Mouse (Mus musculus) heart, embryonic 16.5 days (tissue): ENCODE results near the gene Rfx5. TPM values are rescaled to one million over a fixed set of nuclear protein-coding genes. Genes with fewer than 3 reads are reported as not detected.
A peak's percentile ranks its signal among the peaks of the same experiment; 100 is the strongest.

ENCODE experiments used
- ATAC-seq: fragments of 200-750 bp; cut with Nextera tagmentation; replicated peaks from 2 replicates; pipeline ENCODE4 v1.8.0; 2017; ENCODE audit warnings: moderate number of reproducible peaks; ENCODE audit not compliant: insufficient read depth, low FRiP score; ENCODE audit errors: extremely low read depth
- H3K27ac ChIP-seq: fragments of 300-500 bp; sonication (generic); 2 replicates; pipeline ENCODE4 v1.5.1; 2014; ENCODE audit warnings: mild to moderate bottlenecking, low read length, control low read depth, moderate library complexity
- H3K27me3 ChIP-seq: fragments of 300-500 bp; sonication (generic); 2 replicates; pipeline ENCODE4 v1.6.1; 2014; ENCODE audit warnings: low read length, mixed read lengths; ENCODE audit not compliant: control insufficient read depth, insufficient read depth
- H3K36me3 ChIP-seq: fragments of 300-500 bp; sonication (generic); 2 replicates; pipeline ENCODE4 v1.6.1; 2014; ENCODE audit not compliant: control insufficient read depth, insufficient read depth
- H3K4me1 ChIP-seq: fragments of 300-500 bp; sonication (generic); 2 replicates; pipeline ENCODE4 v1.6.1; 2014; ENCODE audit warnings: low read length, mixed read lengths; ENCODE audit not compliant: control insufficient read depth, insufficient read depth
- H3K4me2 ChIP-seq: fragments of 300-500 bp; sonication (generic); 2 replicates; pipeline ENCODE4 v1.6.1; 2014; ENCODE audit warnings: low read depth, mild to moderate bottlenecking, control low read depth, low read length
- H3K4me3 ChIP-seq: fragments of 300-500 bp; sonication (generic); 2 replicates; pipeline ENCODE4 v1.5.1; 2014; ENCODE audit warnings: mild to moderate bottlenecking, control low read depth, low read length
- H3K9ac ChIP-seq: fragments of 300-500 bp; sonication (generic); 2 replicates; pipeline ENCODE4 v1.6.1; 2014; ENCODE audit warnings: low read length, control low read depth
- H3K9me3 ChIP-seq: fragments of 300-500 bp; sonication (generic); replicated peaks from 2 replicates; pipeline ENCODE4 v1.6.1; 2016; ENCODE audit warnings: low read length; ENCODE audit not compliant: control insufficient read depth
- WGBS: fragments of 180-500 bp; shearing (Covaris S2); extraction: QIAGEN DNeasy Blood & Tissue Kit; methylation state at CpG from one replicate; pipeline ENCODE4 v1.1.7; 2014; 5-methylcytosine and 5-hydroxymethylcytosine counted together
- polyA plus RNA-seq: library from polyadenylated mRNA; unstranded; fragments of >200 nt; fragmentation: Nextera tagmentation; extraction: Ambion mirVana; gene quantifications from 2 replicates; pipeline ENCODE4 v1.2.1, GENCODE M21; 2015

Rfx5 gene
- polyA plus RNA-seq, 1 experiment from 2014 or later: 4.7 TPM

- peaks cover 2% of the 10 kb centered on the region; the same call in 1 of the 2 replicates for H3K4me1 ChIP-seq
- 67% methylated on average over 3 of the region's 3 CpGs for WGBS
- no peak for ATAC-seq
These were observed 5.7 kb upstream of the Rfx5 start for GRCm38 (mm10) chr3:94948066-94948614.

GRCm38 (mm10) chr3:94949645-94950044 is 4.2 kb upstream of the Rfx5 start:
- no peaks in the 10 kb centered on the region for H3K9me3 ChIP-seq
- peaks cover 5% of the 10 kb centered on the region; the same call in 1 of the 2 replicates for H3K4me1 ChIP-seq
- H3K9ac ChIP-seq: no peak overlapping the region
- no peak overlapping the region for H3K27ac ChIP-seq
- ATAC-seq: no peak
- 75% methylated on average over 3 of the region's 3 CpGs for WGBS
- H3K36me3 ChIP-seq: no peaks in the 10 kb centered on the region
- H3K4me3 ChIP-seq: no peak overlapping the region
- H3K27me3 ChIP-seq: no peaks in the 10 kb centered on the region
- no peak overlapping the region for H3K4me2 ChIP-seq

More at GRCm38 (mm10) chr3:94948066-94948614, 5.7 kb upstream of the Rfx5 start:
- Histone ChIP-seq H3K36me3 (no peaks in the 10 kb centered on the region), H3K27me3 (no peaks in the 10 kb centered on the region), H3K9ac (no peak overlapping the region), H3K9me3 (no peaks in the 10 kb centered on the region), H3K4me2 (no peak overlapping the region), H3K27ac (no peak overlapping the region), H3K4me3 (no peak overlapping the region)

- ATAC-seq: no peak
- H3K27ac ChIP-seq: no peak overlapping the region
These were observed 1.1 kb upstream of the Rfx5 start for GRCm38 (mm10) chr3:94952806-94953205.

GRCm38 (mm10) chr3:94953384-94953763 is 501 bp upstream of the Rfx5 start:
- H3K36me3 ChIP-seq: peaks cover 20% of the 10 kb centered on the region
- H3K4me3 ChIP-seq: peak overlapping the region; percentile 95
- no peaks in the 10 kb centered on the region for H3K27me3 ChIP-seq
- peak overlapping the region; percentile 86 for H3K4me2 ChIP-seq
- WGBS: 14% methylated on average over 9 of the region's 9 CpGs
- H3K27ac ChIP-seq: peak overlapping the region; percentile 85
- ATAC-seq: no peak
- peaks cover 7% of the 10 kb centered on the region; the same call in 1 of the 2 replicates for H3K4me1 ChIP-seq
- peak overlapping the region; percentile 96 for H3K9ac ChIP-seq
- no peaks in the 10 kb centered on the region for H3K9me3 ChIP-seq

More at GRCm38 (mm10) chr3:94952806-94953205, 1.1 kb upstream of the Rfx5 start:
- Histone ChIP-seq H3K4me2 (peak overlapping the region; percentile 86), H3K36me3 (peaks cover 15% of the 10 kb centered on the region), H3K4me3 (peak overlapping the region; percentile 95), H3K9me3 (no peaks in the 10 kb centered on the region), H3K27me3 (no peaks in the 10 kb centered on the region), H3K9ac (no peak overlapping the region), H3K4me1 (peaks cover 7% of the 10 kb centered on the region; the same call in 1 of the 2 replicates)
- 65% methylated on average over 5 of the region's 5 CpGs for WGBS

- H3K27me3 ChIP-seq: no peaks in the 10 kb centered on the region
- H3K27ac ChIP-seq: no peak overlapping the region
- no peak overlapping the region for H3K4me3 ChIP-seq
- no peak overlapping the region for H3K9ac ChIP-seq
- no peak for ATAC-seq
- H3K4me1 ChIP-seq: peaks cover 3% of the 10 kb centered on the region; the same call in 1 of the 2 replicates
- H3K4me2 ChIP-seq: no peak overlapping the region
- no peaks in the 10 kb centered on the region for H3K9me3 ChIP-seq
- 76% methylated on average over 8 of the region's 8 CpGs for WGBS
- peaks cover 26% of the 10 kb centered on the region for H3K36me3 ChIP-seq
These were observed 4.4 kb downstream of the Rfx5 start for GRCm38 (mm10) chr3:94958295-94958694.

- Histone ChIP-seq H3K36me3 (peaks cover 26% of the 10 kb centered on the region), H3K9me3 (no peaks in the 10 kb centered on the region), H3K4me1 (peaks cover 2% of the 10 kb centered on the region; the same call in 1 of the 2 replicates), H3K4me3 (no peak overlapping the region), H3K9ac (no peak overlapping the region), H3K4me2 (no peak overlapping the region), H3K27me3 (no peaks in the 10 kb centered on the region), H3K27ac (no peak overlapping the region)
- ATAC-seq: no peak
- 45% methylated on average over 8 of the region's 8 CpGs for WGBS
These were observed 6.0 kb downstream of the Rfx5 start for GRCm38 (mm10) chr3:94959871-94960270.

GRCm38 (mm10) chr3:94960322-94960721 is 6.4 kb downstream of the Rfx5 start:
- Histone ChIP-seq H3K27ac (no peak overlapping the region), H3K4me3 (no peak overlapping the region), H3K4me2 (no peak overlapping the region), H3K27me3 (no peaks in the 10 kb centered on the region), H3K9me3 (no peaks in the 10 kb centered on the region), H3K4me1 (no peaks in the 10 kb centered on the region; the same call in 1 of the 2 replicates), H3K36me3 (peaks cover 26% of the 10 kb centered on the region), H3K9ac (no peak overlapping the region)
- WGBS: 42% methylated on average over 5 of the region's 5 CpGs
- ATAC-seq: no peak

- ATAC-seq: no peak
- Histone ChIP-seq H3K4me2 (no peak overlapping the region), H3K4me1 (no peaks in the 10 kb centered on the region), H3K9ac (no peak overlapping the region), H3K4me3 (no peak overlapping the region), H3K36me3 (no peaks in the 10 kb centered on the region), H3K27me3 (no peaks in the 10 kb centered on the region), H3K27ac (no peak overlapping the region), H3K9me3 (no peaks in the 10 kb centered on the region)
- WGBS: 91% methylated on average over 1 of the region's 1 CpGs
These were observed 11.1 kb downstream of the Rfx5 start for GRCm38 (mm10) chr3:94964989-94965388.

- H3K4me3 ChIP-seq: no peak overlapping the region
- 50% methylated on average over 1 of the region's 1 CpGs for WGBS
- H3K9ac ChIP-seq: no peak overlapping the region
- H3K4me1 ChIP-seq: no peaks in the 10 kb centered on the region
- H3K9me3 ChIP-seq: no peaks in the 10 kb centered on the region
- H3K36me3 ChIP-seq: no peaks in the 10 kb centered on the region
- no peak overlapping the region for H3K4me2 ChIP-seq
- no peaks in the 10 kb centered on the region for H3K27me3 ChIP-seq
- ATAC-seq: no peak
- no peak overlapping the region for H3K27ac ChIP-seq
These were observed 12.0 kb downstream of the Rfx5 start for GRCm38 (mm10) chr3:94965878-94966277.
